Mouse (Mus musculus): Measurements from ENCODE around the gene Slc12a8.

Slc12a8 gene

GRCm38 (mm10) chr16:33519916-33520568, 2.9 kb downstream of the Slc12a8 start:
- Histone ChIP-seq H3K27me3 (ENCODE audit: control insufficient read depth, insufficient read depth, low read length, poor library complexity, severe bottlenecking) (no peaks in the 10 kb centered on the region), H3K36me3 (ENCODE audit: control insufficient read depth, insufficient read depth, low read length, poor library complexity, severe bottlenecking) (no peaks in the 10 kb centered on the region)
- no peak for DNase-seq (ENCODE audit: low read depth, low spot score)

- H3K27me3 ChIP-seq (ENCODE audit: control insufficient read depth, insufficient read depth, low read length, poor library complexity, severe bottlenecking): no peaks in the 10 kb centered on the region
- no peaks in the 10 kb centered on the region for H3K36me3 ChIP-seq (ENCODE audit: control insufficient read depth, insufficient read depth, low read length, poor library complexity, severe bottlenecking)
- DNase-seq (ENCODE audit: low read depth, low spot score): no peak
Measured at GRCm38 (mm10) chr16:33522516-33522915, 5.4 kb downstream of the Slc12a8 start.

- DNase-seq (ENCODE audit: low read depth, low spot score): no peak
- Histone ChIP-seq H3K27me3 (ENCODE audit: control insufficient read depth, insufficient read depth, low read length, poor library complexity, severe bottlenecking) (no peaks in the 10 kb centered on the region), H3K36me3 (ENCODE audit: control insufficient read depth, insufficient read depth, low read length, poor library complexity, severe bottlenecking) (no peaks in the 10 kb centered on the region)
Measured at GRCm38 (mm10) chr16:33523571-33523970, 6.4 kb downstream of the Slc12a8 start.

GRCm38 (mm10) chr16:33529502-33530454, 12.7 kb downstream of the Slc12a8 start:
- peak; percentile 8 for DNase-seq (ENCODE audit: low read depth, low spot score)
- Histone ChIP-seq H3K27me3 (ENCODE audit: control insufficient read depth, insufficient read depth, low read length, poor library complexity, severe bottlenecking) (no peaks in the 10 kb centered on the region), H3K36me3 (ENCODE audit: control insufficient read depth, insufficient read depth, low read length, poor library complexity, severe bottlenecking) (no peaks in the 10 kb centered on the region)

GRCm38 (mm10) chr16:33531184-33531583, 14.1 kb downstream of the Slc12a8 start:
- Histone ChIP-seq H3K27me3 (ENCODE audit: control insufficient read depth, insufficient read depth, low read length, poor library complexity, severe bottlenecking) (no peaks in the 10 kb centered on the region), H3K36me3 (ENCODE audit: control insufficient read depth, insufficient read depth, low read length, poor library complexity, severe bottlenecking) (no peaks in the 10 kb centered on the region)
- DNase-seq (ENCODE audit: low read depth, low spot score): peak; percentile 43

- Histone ChIP-seq H3K27me3 (ENCODE audit: control insufficient read depth, insufficient read depth, low read length, poor library complexity, severe bottlenecking) (no peaks in the 10 kb centered on the region), H3K36me3 (ENCODE audit: control insufficient read depth, insufficient read depth, low read length, poor library complexity, severe bottlenecking) (no peaks in the 10 kb centered on the region)
- DNase-seq (ENCODE audit: low read depth, low spot score): peak; percentile 50
Measured at GRCm38 (mm10) chr16:33536456-33536855, 19.3 kb downstream of the Slc12a8 start.

GRCm38 (mm10) chr16:33537499-33538225, 20.5 kb downstream of the Slc12a8 start:
- DNase-seq (ENCODE audit: low read depth, low spot score): no peak
- no peaks in the 10 kb centered on the region for H3K27me3 ChIP-seq (ENCODE audit: control insufficient read depth, insufficient read depth, low read length, poor library complexity, severe bottlenecking)
- H3K36me3 ChIP-seq (ENCODE audit: control insufficient read depth, insufficient read depth, low read length, poor library complexity, severe bottlenecking): no peaks in the 10 kb centered on the region

- Histone ChIP-seq H3K27me3 (ENCODE audit: control insufficient read depth, insufficient read depth, low read length, poor library complexity, severe bottlenecking) (no peaks in the 10 kb centered on the region), H3K36me3 (ENCODE audit: control insufficient read depth, insufficient read depth, low read length, poor library complexity, severe bottlenecking) (no peaks in the 10 kb centered on the region)
- DNase-seq (ENCODE audit: low read depth, low spot score): no peak
Measured at GRCm38 (mm10) chr16:33544346-33544745, 27.2 kb downstream of the Slc12a8 start.

- H3K36me3 ChIP-seq (ENCODE audit: control insufficient read depth, insufficient read depth, low read length, poor library complexity, severe bottlenecking): no peaks in the 10 kb centered on the region
- no peak for DNase-seq (ENCODE audit: low read depth, low spot score)
- H3K27me3 ChIP-seq (ENCODE audit: control insufficient read depth, insufficient read depth, low read length, poor library complexity, severe bottlenecking): no peaks in the 10 kb centered on the region
Measured at GRCm38 (mm10) chr16:33545530-33545929, 28.4 kb downstream of the Slc12a8 start.

- no peaks in the 10 kb centered on the region for H3K36me3 ChIP-seq (ENCODE audit: control insufficient read depth, insufficient read depth, low read length, poor library complexity, severe bottlenecking)
- DNase-seq (ENCODE audit: low read depth, low spot score): no peak
- H3K27me3 ChIP-seq (ENCODE audit: control insufficient read depth, insufficient read depth, low read length, poor library complexity, severe bottlenecking): no peaks in the 10 kb centered on the region
Measured at GRCm38 (mm10) chr16:33553689-33554342, 36.7 kb downstream of the Slc12a8 start.

- no peak for DNase-seq (ENCODE audit: low read depth, low spot score)
- no peaks in the 10 kb centered on the region; the same call in 1 of the 2 replicates for H3K27me3 ChIP-seq (ENCODE audit: control insufficient read depth, insufficient read depth, low read length, poor library complexity, severe bottlenecking)
- H3K36me3 ChIP-seq (ENCODE audit: control insufficient read depth, insufficient read depth, low read length, poor library complexity, severe bottlenecking): no peaks in the 10 kb centered on the region
Measured at GRCm38 (mm10) chr16:33558121-33558520, 41.0 kb downstream of the Slc12a8 start.

GRCm38 (mm10) chr16:33560281-33560680, 43.2 kb downstream of the Slc12a8 start:
- DNase-seq (ENCODE audit: low read depth, low spot score): peak; percentile 70
- no peaks in the 10 kb centered on the region for H3K36me3 ChIP-seq (ENCODE audit: control insufficient read depth, insufficient read depth, low read length, poor library complexity, severe bottlenecking)
- H3K27me3 ChIP-seq (ENCODE audit: control insufficient read depth, insufficient read depth, low read length, poor library complexity, severe bottlenecking): no peaks in the 10 kb centered on the region; the same call in 1 of the 2 replicates

- no peaks in the 10 kb centered on the region; the same call in 1 of the 2 replicates for H3K27me3 ChIP-seq (ENCODE audit: control insufficient read depth, insufficient read depth, low read length, poor library complexity, severe bottlenecking)
- no peak for DNase-seq (ENCODE audit: low read depth, low spot score)
- H3K36me3 ChIP-seq (ENCODE audit: control insufficient read depth, insufficient read depth, low read length, poor library complexity, severe bottlenecking): no peaks in the 10 kb centered on the region
Measured at GRCm38 (mm10) chr16:33561308-33562009, 44.3 kb downstream of the Slc12a8 start.

Measured in splenic B cell, adult 2 months (primary cell).